Mouse (Mus musculus): Measurements from ENCODE around the gene Ssu72. TPM values are rescaled to one million over a fixed set of nuclear protein-coding genes. Genes with fewer than 3 reads are reported as not detected.

Ssu72 gene
- total and polyA plus RNA-seq, 3 experiments: 160 to 245 (median 169) TPM

DNA sequence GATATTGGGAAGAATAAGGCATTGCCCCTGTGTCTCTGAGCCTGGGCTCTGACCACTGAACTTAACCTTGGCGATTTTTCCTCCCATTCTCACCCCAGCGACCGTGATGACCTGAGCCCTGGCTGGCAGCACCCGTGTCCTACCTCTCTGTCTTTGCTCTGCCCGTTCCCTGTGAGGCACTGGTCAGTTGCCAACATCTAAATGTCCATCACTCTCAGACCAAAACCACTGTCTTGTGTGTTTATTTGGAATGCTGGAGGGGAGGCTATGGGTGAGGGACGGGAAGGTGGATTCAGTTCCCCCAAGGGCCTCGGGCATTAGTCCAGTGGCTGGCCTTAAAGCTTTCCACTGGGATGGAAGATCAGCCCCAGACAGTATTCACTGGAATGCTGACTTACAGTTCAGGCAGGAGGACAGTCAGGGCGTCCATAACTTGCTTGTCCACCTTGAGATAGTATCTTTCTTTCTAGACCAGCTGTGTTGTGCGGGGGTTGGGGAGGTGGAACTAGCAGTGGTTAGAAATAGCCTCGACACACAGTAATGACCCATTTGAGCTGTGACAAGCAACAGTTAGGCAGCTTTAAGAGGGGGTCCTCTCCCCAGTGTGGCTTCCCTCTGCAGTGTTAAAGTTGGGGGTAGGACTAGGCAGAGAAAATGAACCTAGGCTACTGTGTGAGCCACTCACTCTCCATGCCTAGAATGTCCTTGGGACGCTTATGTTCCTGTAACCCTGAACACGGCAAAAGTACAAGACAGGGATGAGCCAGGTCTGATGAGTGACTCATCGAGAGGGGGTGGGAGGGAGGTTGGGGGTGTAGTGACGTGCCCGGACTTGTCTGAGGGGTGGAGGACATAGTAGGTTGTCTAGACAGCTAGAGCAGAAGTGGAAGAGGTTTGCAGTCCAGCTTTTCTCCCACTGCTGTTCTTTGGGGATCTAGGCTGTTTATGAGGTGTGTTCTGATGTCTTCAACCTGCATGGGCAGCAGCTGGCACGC, 8.0 kb upstream of the Ssu72 start:
- peak overlapping the region; percentile 83 for H3K27ac ChIP-seq (ENCODE audit: insufficient read depth, low read depth)
- peaks cover 22 to 44% of the 10 kb centered on the region in 2 experiments for H3K4me1 ChIP-seq (ENCODE audit: control insufficient read depth in 1 of 2, insufficient read depth in 2 of 2)
- dilution Hi-C loops (cut with MboI; ENCODE audit: extremely low pct_ligation_motif_present, extremely low pct_unique_long_range_greater_than_20kb, low sequenced_read_pairs): no loop called here
- TF ChIP-seq ELF1 (IDR thresholded peaks at IDR 0.05; ENCODE audit: low read depth, low read length) (no peak), RAD21 (IDR thresholded peaks at IDR 0.05; ENCODE audit: low read depth, low read length) (no peak), ZNF384 (IDR thresholded peaks at IDR 0.05; ENCODE audit: low read depth, low read length) (no peak), MAZ (IDR thresholded peaks at IDR 0.05; ENCODE audit: low read depth, low read length) (peak; percentile 73), SIN3A (IDR thresholded peaks at IDR 0.05; ENCODE audit: low read length) (peak; percentile 45; the same call in 1 of the 2 replicates), NELFE (IDR thresholded peaks at IDR 0.05; ENCODE audit: low read depth, low read length) (0 out of 2 replicates have a peak, but pooled peaks have one; percentile 20), ZKSCAN1 (IDR thresholded peaks at IDR 0.05; ENCODE audit: borderline replicate concordance, low read depth, low read length) (peak; percentile 24), CHD2 (IDR thresholded peaks at IDR 0.05; ENCODE audit: low read length) (no peak), E2F4 (IDR thresholded peaks at IDR 0.05; ENCODE audit: insufficient replicate concordance, low read depth, low read length) (no peak), USF1 (IDR thresholded peaks at IDR 0.05; ENCODE audit: low read depth, low read length) (no peak), CHD1 (IDR thresholded peaks at IDR 0.05; ENCODE audit: low read depth, low read length) (peak; percentile 95), MAFK (IDR thresholded peaks at IDR 0.05; ENCODE audit: insufficient replicate concordance, low read length) (no peak), RCOR1 (conservative IDR thresholded peaks at IDR 0.05; ENCODE audit: low read depth, low read length) (no peak), UBTF (IDR thresholded peaks at IDR 0.05; ENCODE audit: low read depth, low read length) (no peak), SMC3 (IDR thresholded peaks at IDR 0.05; ENCODE audit: low read depth, low read length) (no peak), GABPA (IDR thresholded peaks at IDR 0.05; ENCODE audit: insufficient replicate concordance, low read depth, low read length) (no peak), TBP (conservative IDR thresholded peaks at IDR 0.05; ENCODE audit: low read depth, low read length) (no peak), EP300 (IDR thresholded peaks at IDR 0.05; ENCODE audit: low read length) (0 out of 2 replicates have a peak, but pooled peaks have one; percentile 17), ZC3H11A (IDR thresholded peaks at IDR 0.05; ENCODE audit: low read depth, low read length) (no peak), HCFC1 (IDR thresholded peaks at IDR 0.05; ENCODE audit: low read depth, low read length) (no peak), USF2 (conservative IDR thresholded peaks at IDR 0.05; ENCODE audit: low read depth, low read length) (no peak), JUND (conservative IDR thresholded peaks at IDR 0.05; ENCODE audit: low read depth, low read length) (no peak), ETS1 (conservative IDR thresholded peaks at IDR 0.05; ENCODE audit: low read depth, low read length) (0 out of 2 replicates have a peak, but pooled peaks have one; percentile 8), POLR2A (IDR thresholded peaks at IDR 0.05; ENCODE audit: low read depth, low read length) (0 out of 2 replicates have a peak, but pooled peaks have one; percentile 22), ZMIZ1 (IDR thresholded peaks at IDR 0.05; ENCODE audit: low read depth, low read length) (no peak), MXI1 (IDR thresholded peaks at IDR 0.05; ENCODE audit: low read depth, low read length) (no peak), JUN (IDR thresholded peaks at IDR 0.05; ENCODE audit: insufficient read depth, low read depth, low read length) (0 out of 2 replicates have a peak, but pooled peaks have one; percentile 16), CTCF (conservative IDR thresholded peaks at IDR 0.05 in 1 of 2, IDR thresholded peaks at IDR 0.05 in 1 of 2; ENCODE audit: low read depth in 2 of 2, low read length in 2 of 2) (no peak), IRF4 (IDR thresholded peaks at IDR 0.05; ENCODE audit: low read depth, low read length) (peak; percentile 29; the same call in 1 of the 2 replicates), BHLHE40 (IDR thresholded peaks at IDR 0.05; ENCODE audit: low read depth, low read length) (no peak), KAT2A (IDR thresholded peaks at IDR 0.05; ENCODE audit: insufficient replicate concordance, low read length) (no peak), TCF12 (IDR thresholded peaks at IDR 0.05; ENCODE audit: low read depth, low read length) (no peak), MAX (IDR thresholded peaks at IDR 0.05; ENCODE audit: low read length) (no peak), MYC (IDR thresholded peaks at IDR 0.05; ENCODE audit: low read depth, low read length) (no peak), PAX5 (IDR thresholded peaks at IDR 0.05; ENCODE audit: low read length) (no peak), NRF1 (IDR thresholded peaks at IDR 0.05; ENCODE audit: low read depth, low read length) (no peak), POLR2AphosphoS2 (IDR thresholded peaks at IDR 0.05; ENCODE audit: low read depth, low read length) (no peak), MEF2A (IDR thresholded peaks at IDR 0.05; ENCODE audit: borderline replicate concordance, low read depth, low read length) (no peak)
- H3K4me2 ChIP-seq (ENCODE audit: insufficient read depth, low read depth, poor library complexity, severe bottlenecking): peak overlapping the region; percentile 79
- in situ Hi-C loops (cut with MboI; ENCODE audit: low pct_ligation_motif_present, low pct_unique_long_range_greater_than_20kb, low sequenced_read_pairs): loop anchor here (10.0 kb wide), 1 partner anchor 212 kb away; no protein-coding TSS in a partner anchor
- H3K4me3 ChIP-seq (replicated peaks in 1 of 3; ENCODE audit: low read depth in 2 of 3, low read length in 2 of 3, poor library complexity in 1 of 3): peak overlapping the region in 2 of 3 experiments; percentile 25 to 55
- H3K36me3 ChIP-seq (replicated peaks in 1 of 2; ENCODE audit: control insufficient read depth in 1 of 2, insufficient read depth in 1 of 2, low read length in 1 of 2): no peaks in the 10 kb centered on the region
- peaks cover 26% of the 10 kb centered on the region for H3K27me3 ChIP-seq (replicated peaks)
- H3K9ac ChIP-seq (ENCODE audit: insufficient read depth, low read depth): peak overlapping the region; percentile 27
- H3K79me2 ChIP-seq (replicated peaks; ENCODE audit: control insufficient read depth, extremely low read depth, insufficient read depth, poor library complexity, severe bottlenecking): no peaks in the 10 kb centered on the region
- no peak for DNase-seq (ENCODE audit: extremely low read depth)
- peaks cover 3% of the 10 kb centered on the region for H3K9me3 ChIP-seq (replicated peaks; ENCODE audit: low read length)
